Mouse (Mus musculus) MN1 (cell line): Measurements from ENCODE around the gene Fbxo7.

Source experiments
- DNase-seq: peaks from one replicate; pipeline ENCODE4 v3.0.0-alpha.2; 2016; ENCODE audit warnings: low spot score

Gene Fbxo7

DNA sequence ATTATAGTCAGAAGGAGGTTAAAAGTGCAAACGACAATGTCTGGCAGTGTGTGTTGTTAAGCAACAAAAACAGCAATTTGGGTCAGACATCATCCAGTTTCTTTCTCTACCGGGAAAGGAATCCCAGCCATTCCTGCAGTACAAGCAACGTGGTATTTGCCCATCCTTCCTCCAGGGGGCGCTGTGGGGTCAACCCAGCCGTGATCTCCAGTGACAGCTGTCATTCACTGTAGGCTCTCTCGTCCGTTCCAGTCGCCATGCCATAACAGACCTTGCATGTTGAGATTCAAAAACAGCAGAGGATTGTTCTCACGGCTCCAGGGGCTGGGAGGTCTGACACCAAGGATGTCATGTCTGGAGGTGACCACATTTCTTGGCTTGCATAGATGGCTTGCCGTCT lies 70.1 kb downstream of the Fbxo7 start:
- no peak for DNase-seq

DNA sequence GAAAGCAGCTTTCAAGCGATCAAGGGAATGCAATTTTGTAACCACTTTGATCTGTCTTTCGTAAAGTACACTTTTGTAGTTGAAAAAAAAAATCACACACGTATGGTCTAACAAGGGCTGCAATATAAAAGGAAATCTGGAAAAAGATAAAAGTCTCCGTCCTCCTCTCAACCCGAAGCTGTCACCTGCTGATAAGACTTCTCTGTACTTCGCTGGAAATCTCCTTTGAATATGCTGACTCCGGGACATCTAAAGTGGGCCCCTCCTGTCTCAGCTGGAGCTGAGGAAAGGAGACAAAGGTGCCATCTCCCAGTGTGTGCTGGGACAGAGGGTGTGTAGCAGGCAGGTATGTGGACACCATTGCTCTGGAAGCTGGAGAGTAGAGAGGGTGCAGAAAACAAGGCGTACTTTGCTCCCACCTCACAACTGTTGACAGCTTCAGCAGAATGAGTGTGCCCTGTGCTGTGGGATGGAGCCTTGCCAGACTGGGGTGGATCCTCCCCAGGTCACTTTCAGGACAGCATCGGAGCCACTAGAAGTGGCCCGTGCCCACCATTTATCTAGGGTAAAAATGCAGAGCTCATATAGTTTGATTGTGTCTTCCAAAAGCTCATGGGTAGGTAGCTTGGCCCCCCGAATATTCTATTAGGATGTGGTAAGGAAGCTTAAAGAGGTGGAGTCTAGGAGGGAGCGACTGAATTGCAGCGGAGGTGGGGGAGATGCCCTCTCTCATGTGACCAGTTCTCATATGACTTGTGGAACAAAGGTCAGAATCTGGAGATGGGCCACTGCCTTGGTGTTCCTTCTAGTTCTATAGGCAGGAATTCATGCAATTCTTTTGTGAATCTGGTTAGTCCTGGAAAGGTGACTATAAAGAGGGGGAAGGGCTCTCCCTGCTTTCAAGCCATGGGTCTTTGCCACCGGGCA lies 71.6 kb downstream of the Fbxo7 start:
- DNase-seq = no peak

DNA sequence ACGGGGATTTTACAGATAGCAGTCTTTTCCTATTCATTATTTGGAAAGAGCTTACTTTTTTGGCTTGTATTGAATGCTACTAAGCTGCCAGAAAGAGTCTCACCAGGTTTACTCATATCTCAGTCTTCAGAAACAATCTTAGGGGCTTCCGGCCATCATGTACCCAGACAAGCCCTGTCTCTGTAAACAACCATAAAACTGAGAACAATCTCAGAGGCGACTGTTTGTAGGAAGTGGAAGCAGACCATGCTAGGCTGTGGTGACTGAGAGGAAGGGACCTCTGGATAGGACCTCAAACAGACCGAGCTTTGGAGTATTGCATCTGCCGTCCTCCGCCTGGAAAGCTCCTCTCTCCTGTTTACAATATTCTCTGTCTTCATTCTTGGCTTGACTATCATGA lies 76.6 kb downstream of the Fbxo7 start:
- no peak for DNase-seq

DNA sequence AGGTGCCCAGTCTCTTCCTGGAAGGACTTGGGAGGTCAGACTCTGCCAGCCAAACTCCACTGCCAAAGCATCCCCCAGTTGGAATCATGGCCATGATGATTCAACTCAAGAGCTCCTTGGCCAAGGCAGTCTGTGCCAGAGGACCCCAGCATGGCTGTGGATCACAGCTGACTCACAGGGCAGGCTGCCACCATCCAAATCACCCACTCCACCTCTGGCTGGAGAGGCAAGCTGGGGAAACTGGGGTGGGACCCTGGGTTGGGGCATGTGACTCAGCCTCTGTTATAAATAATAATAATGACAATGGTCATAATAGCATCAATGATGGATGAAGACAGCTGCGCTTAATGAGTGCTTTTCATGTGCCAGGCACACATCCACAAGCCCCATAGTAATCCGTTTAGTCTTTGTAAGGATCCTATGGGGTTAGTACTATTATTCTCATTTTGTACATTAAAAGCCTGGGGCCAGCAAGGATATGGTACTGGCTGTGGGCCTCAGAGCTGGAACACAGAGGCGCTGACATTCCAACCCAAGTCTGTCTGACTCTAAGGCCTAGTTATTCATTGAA lies 78.6 kb downstream of the Fbxo7 start:
- no peak for DNase-seq
